In the genomic region with DNA sequence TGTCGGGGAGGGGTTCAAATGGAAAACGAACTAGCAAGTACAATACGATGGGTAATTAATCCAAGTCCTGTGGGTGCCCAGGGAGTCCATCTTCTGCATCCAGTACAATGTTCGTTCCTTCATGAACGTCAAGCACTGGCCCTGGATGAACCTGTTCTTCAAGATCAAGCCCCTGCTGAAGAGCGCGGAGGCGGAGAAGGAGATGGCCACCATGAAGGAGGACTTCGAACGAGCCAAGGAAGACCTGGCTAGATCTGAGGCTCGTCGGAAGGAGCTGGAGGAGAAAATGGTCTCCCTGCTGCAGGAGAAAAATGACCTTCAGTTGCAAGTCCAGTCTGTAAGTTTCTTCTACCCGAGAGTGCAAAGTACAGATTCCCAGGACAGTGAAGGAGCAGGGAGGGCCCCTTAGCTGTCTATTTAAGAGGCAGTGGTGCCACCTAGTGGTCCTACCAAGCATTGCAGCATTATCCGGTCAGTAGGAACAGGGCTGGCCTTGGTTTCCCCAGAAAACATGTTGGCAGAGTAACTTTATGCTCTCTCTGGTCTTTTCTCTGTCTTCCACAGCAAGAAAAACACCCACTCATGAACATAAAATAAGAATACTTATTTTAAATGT, we compare ENCODE assay signal across 9 mouse cellular contexts. TPM values are rescaled to one million over a fixed set of nuclear protein-coding genes. Genes with fewer than 3 reads are reported as not detected.
DNase-seq lines count a peak whose midpoint lies in the region; ATAC-seq lines count a peak whose summit lies in the region.
"Had no signal": no experiment of that assay in that cellular context is flagged by ENCODE, and none has a peak within 500 bp of the region (broad histone marks: within the 10 kb centered on the region; RNA-seq: fewer than 3 reads in every experiment).

No protein-coding gene starts in this region.

- no peak overlapping the region for H3K27ac ChIP-seq in forebrain, embryonic 12.5 days
- H3K27ac ChIP-seq in lung, embryonic 15.5 days: no peak overlapping the region

- peak; percentile 55; the same call in 1 of the 2 replicates for ATAC-seq in forebrain, embryonic 12.5 days (ENCODE audit: low FRiP score)
- no peak for ATAC-seq in lung, embryonic 15.5 days (ENCODE audit: borderline replicate concordance, extremely low read depth, low FRiP score, low TSS enrichment)

- no peak overlapping the region for H3K4me3 ChIP-seq in forebrain, embryonic 12.5 days (replicated peaks)
- no peak overlapping the region for H3K4me3 ChIP-seq in lung, embryonic 15.5 days

- WGBS in forebrain, embryonic 12.5 days: 60% methylated on average over 14 of the region's 14 CpGs
- 47% methylated on average over 14 of the region's 14 CpGs for WGBS in lung, embryonic 15.5 days

- H3K4me1 ChIP-seq in forebrain, embryonic 12.5 days: 0 out of 2 replicates have a peak, but pooled peaks cover 2% of the 10 kb centered on the region
- H3K4me1 ChIP-seq in lung, embryonic 15.5 days: no peaks in the 10 kb centered on the region

- H3K4me2 ChIP-seq in forebrain, embryonic 12.5 days: no peak overlapping the region
- H3K4me2 ChIP-seq in lung, embryonic 15.5 days: peak overlapping the region; percentile 32; the same call in 1 of the 2 replicates

- no peaks in the 10 kb centered on the region for H3K9me3 ChIP-seq in forebrain, embryonic 12.5 days
- no peaks in the 10 kb centered on the region for H3K9me3 ChIP-seq in lung, embryonic 15.5 days

- H3K36me3 ChIP-seq in forebrain, embryonic 12.5 days (replicated peaks): no peaks in the 10 kb centered on the region
- H3K36me3 ChIP-seq in lung, embryonic 15.5 days: no peaks in the 10 kb centered on the region

- peaks cover 10% of the 10 kb centered on the region; the same call in 1 of the 2 replicates for H3K27me3 ChIP-seq in forebrain, embryonic 12.5 days
- H3K27me3 ChIP-seq in lung, embryonic 15.5 days: no peaks in the 10 kb centered on the region

- no peak overlapping the region for H3K9ac ChIP-seq in forebrain, embryonic 12.5 days
- no peak overlapping the region for H3K9ac ChIP-seq in lung, embryonic 15.5 days

- DNase-seq in Muller cell, postnatal 12 days (ENCODE audit: inconsistent ontology term): peak; percentile 56
- peak; percentile 34 for DNase-seq in c-Kit-positive CD71-positive TER-119-positive erythroid progenitor cells, embryonic 14.5 days (ENCODE audit: low spot score)
- DNase-seq in heart, postnatal 4 days: peak; percentile 85
- peak; percentile 85 for DNase-seq in layer of hippocampus, adult 11-12 months (ENCODE audit: low spot score)
- peak; percentile 76 for DNase-seq in retina, postnatal 1 day
- peak; percentile 32 for DNase-seq in urinary bladder, postnatal 10 days (ENCODE audit: low spot score)

RNA-seq across cellular contexts. Expression of a gene that starts 28.8 kb away (rescaled TPM):
- polyA plus RNA-seq in forebrain, embryonic 12.5 days (2016; fragmentation: Nextera tagmentation; extraction: Ambion mirVana): not detected in 2 replicates
- under 1 TPM in 1 of 2 experiments, not detected in 1; 0.07 TPM for total RNA-seq in heart, postnatal 4 days (2021)
- 0.07 and 0.38 TPM in 2 replicates for polyA plus RNA-seq in lung, embryonic 15.5 days (2015; fragmentation: Nextera tagmentation; extraction: Ambion mirVana)
- polyA plus RNA-seq: liver, embryonic 16.5 days had no signal

Comparison
In these comparisons a context has a peak if more than half of its experiments do, and no peak if none do; other contexts are left out.
1. DNase-seq: peak in every context shown above with its lines; median percentile 85 in heart, postnatal 4 days; 85 in layer of hippocampus, adult 11-12 months; 76 in retina, postnatal 1 day; 56 in Muller cell, postnatal 12 days; 34 in c-Kit-positive CD71-positive TER-119-positive erythroid progenitor cells, embryonic 14.5 days; 32 in urinary bladder, postnatal 10 days.